Mouse (Mus musculus): ENCODE measurements around the gene Casd1. TPM values are rescaled to one million over a fixed set of nuclear protein-coding genes. Genes with fewer than 3 reads are reported as not detected.
A peak's percentile ranks its signal among the peaks of the same experiment; 100 is the strongest.

Casd1 gene
- total and polyA plus RNA-seq, 3 experiments = 13.1 to 38.2 (median 30.4) TPM

DNA sequence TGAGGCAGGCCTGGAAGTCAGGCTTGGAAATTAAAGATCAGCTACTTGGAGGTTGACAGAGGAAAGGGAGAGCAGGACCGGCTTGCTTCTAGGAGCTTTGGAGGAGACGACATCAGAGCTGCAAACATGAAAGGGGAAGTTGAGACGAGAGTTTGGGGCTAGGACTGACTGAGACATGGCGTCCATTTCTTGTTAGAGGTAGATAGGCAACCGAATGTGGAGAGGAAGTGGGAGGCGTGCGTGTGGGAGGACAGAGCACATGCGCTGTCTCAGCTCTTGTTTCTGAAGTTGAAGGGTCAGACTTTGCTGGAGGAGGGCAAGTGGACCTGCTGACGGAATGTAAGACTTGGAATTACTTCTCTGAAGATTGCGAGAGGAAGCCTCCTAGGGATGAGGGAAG lies 17.3 kb downstream of the Casd1 start:
- TF ChIP-seq JUN (IDR thresholded peaks at IDR 0.05; ENCODE audit: insufficient read depth, low read depth, low read length) (no peak), IRF4 (IDR thresholded peaks at IDR 0.05; ENCODE audit: low read depth, low read length) (no peak), TBP (conservative IDR thresholded peaks at IDR 0.05; ENCODE audit: low read depth, low read length) (no peak), POLR2AphosphoS2 (IDR thresholded peaks at IDR 0.05; ENCODE audit: low read depth, low read length) (no peak), EP300 (IDR thresholded peaks at IDR 0.05; ENCODE audit: low read length) (no peak)
- H3K4me3 ChIP-seq (replicated peaks in 1 of 3; ENCODE audit: low read depth in 2 of 3, low read length in 2 of 3, poor library complexity in 1 of 3) = no peak overlapping the region
- peaks cover 4 to 7% of the 10 kb centered on the region in 2 experiments; a peak in 3 of 4 replicates for H3K4me1 ChIP-seq (ENCODE audit: control insufficient read depth in 1 of 2, insufficient read depth in 2 of 2)
- no peaks in the 10 kb centered on the region for H3K79me2 ChIP-seq (replicated peaks; ENCODE audit: control insufficient read depth, extremely low read depth, insufficient read depth, poor library complexity, severe bottlenecking)
- H3K9me3 ChIP-seq (replicated peaks; ENCODE audit: low read length) = no peaks in the 10 kb centered on the region
- dilution Hi-C loops (cut with MboI; ENCODE audit: extremely low pct_ligation_motif_present, extremely low pct_unique_long_range_greater_than_20kb, low sequenced_read_pairs) (no loop called here), in situ Hi-C loops (cut with MboI; ENCODE audit: low pct_ligation_motif_present, low pct_unique_long_range_greater_than_20kb, low sequenced_read_pairs) (no loop called here)
- no peak overlapping the region for H3K9ac ChIP-seq (ENCODE audit: insufficient read depth, low read depth)
- no peak overlapping the region for H3K4me2 ChIP-seq (ENCODE audit: insufficient read depth, low read depth, poor library complexity, severe bottlenecking)
- no peak overlapping the region for H3K27ac ChIP-seq (ENCODE audit: insufficient read depth, low read depth)
- H3K36me3 ChIP-seq (replicated peaks in 1 of 2; ENCODE audit: control insufficient read depth in 1 of 2, insufficient read depth in 1 of 2, low read length in 1 of 2) = peaks cover 8 to 37% of the 10 kb centered on the region in 2 experiments
- DNase-seq (ENCODE audit: extremely low read depth) = peak; percentile 17
- no peaks in the 10 kb centered on the region for H3K27me3 ChIP-seq (replicated peaks)

DNA sequence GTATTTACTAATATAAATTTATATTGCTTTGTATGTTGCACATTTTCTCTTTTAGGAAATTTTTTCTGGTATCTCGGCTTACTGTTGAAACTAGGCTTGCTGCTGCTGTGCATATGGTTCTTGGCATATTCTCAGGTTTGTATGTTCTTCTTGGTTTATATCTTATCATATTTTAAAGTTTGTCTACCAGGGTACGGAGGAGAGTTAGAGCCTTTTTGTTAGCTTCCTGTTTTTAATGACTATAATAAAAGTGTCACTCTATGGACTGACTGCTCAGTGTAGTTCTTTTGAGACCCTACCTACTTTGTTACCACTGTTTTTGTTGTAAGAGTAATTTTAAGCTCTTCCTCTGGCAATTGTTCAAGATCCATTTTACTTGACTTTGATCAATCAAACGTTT lies 30.8 kb downstream of the Casd1 start:
- no peak for DNase-seq (ENCODE audit: extremely low read depth)
- Histone ChIP-seq H3K79me2 (replicated peaks; ENCODE audit: control insufficient read depth, extremely low read depth, insufficient read depth, poor library complexity, severe bottlenecking) (no peaks in the 10 kb centered on the region), H3K9ac (ENCODE audit: insufficient read depth, low read depth) (no peak overlapping the region), H3K27ac (ENCODE audit: insufficient read depth, low read depth) (no peak overlapping the region), H3K4me3 (replicated peaks in 1 of 3; ENCODE audit: low read depth in 2 of 3, low read length in 2 of 3, poor library complexity in 1 of 3) (no peak overlapping the region), H3K9me3 (replicated peaks; ENCODE audit: low read length) (no peaks in the 10 kb centered on the region), H3K4me2 (ENCODE audit: insufficient read depth, low read depth, poor library complexity, severe bottlenecking) (no peak overlapping the region), H3K4me1 (ENCODE audit: control insufficient read depth in 1 of 2, insufficient read depth in 2 of 2) (no peaks in the 10 kb centered on the region), H3K36me3 (replicated peaks in 1 of 2; ENCODE audit: control insufficient read depth in 1 of 2, insufficient read depth in 1 of 2, low read length in 1 of 2) (peaks cover 3 to 41% of the 10 kb centered on the region in 2 experiments), H3K27me3 (replicated peaks) (no peaks in the 10 kb centered on the region)
- in situ Hi-C loops (cut with MboI; ENCODE audit: low pct_ligation_motif_present, low pct_unique_long_range_greater_than_20kb, low sequenced_read_pairs) = no loop called here
- dilution Hi-C loops (cut with MboI; ENCODE audit: extremely low pct_ligation_motif_present, extremely low pct_unique_long_range_greater_than_20kb, low sequenced_read_pairs) = no loop called here
- no peak for TF ChIP-seq TCF12 (IDR thresholded peaks at IDR 0.05; ENCODE audit: low read depth, low read length)
- TF ChIP-seq IRF4 (IDR thresholded peaks at IDR 0.05; ENCODE audit: low read depth, low read length) = no peak
- no peak for TF ChIP-seq KAT2A (IDR thresholded peaks at IDR 0.05; ENCODE audit: insufficient replicate concordance, low read length)
- no peak for TF ChIP-seq MEF2A (IDR thresholded peaks at IDR 0.05; ENCODE audit: borderline replicate concordance, low read depth, low read length)
- no peak for TF ChIP-seq MAFK (IDR thresholded peaks at IDR 0.05; ENCODE audit: insufficient replicate concordance, low read length)
- TF ChIP-seq ZNF384 (IDR thresholded peaks at IDR 0.05; ENCODE audit: low read depth, low read length) = no peak
- no peak for TF ChIP-seq NELFE (IDR thresholded peaks at IDR 0.05; ENCODE audit: low read depth, low read length)
- TF ChIP-seq MAX (IDR thresholded peaks at IDR 0.05; ENCODE audit: low read length) = no peak
- TF ChIP-seq HCFC1 (IDR thresholded peaks at IDR 0.05; ENCODE audit: low read depth, low read length) = no peak
- TF ChIP-seq JUND (conservative IDR thresholded peaks at IDR 0.05; ENCODE audit: low read depth, low read length) = no peak
- TF ChIP-seq ZKSCAN1 (IDR thresholded peaks at IDR 0.05; ENCODE audit: borderline replicate concordance, low read depth, low read length) = no peak
- no peak for TF ChIP-seq MYC (IDR thresholded peaks at IDR 0.05; ENCODE audit: low read depth, low read length)
- TF ChIP-seq NRF1 (IDR thresholded peaks at IDR 0.05; ENCODE audit: low read depth, low read length) = no peak
- TF ChIP-seq USF2 (conservative IDR thresholded peaks at IDR 0.05; ENCODE audit: low read depth, low read length) = no peak
- no peak for TF ChIP-seq ZMIZ1 (IDR thresholded peaks at IDR 0.05; ENCODE audit: low read depth, low read length)
- no peak for TF ChIP-seq MAZ (IDR thresholded peaks at IDR 0.05; ENCODE audit: low read depth, low read length)
- no peak for TF ChIP-seq GABPA (IDR thresholded peaks at IDR 0.05; ENCODE audit: insufficient replicate concordance, low read depth, low read length)
- no peak for TF ChIP-seq TBP (conservative IDR thresholded peaks at IDR 0.05; ENCODE audit: low read depth, low read length)
- no peak for TF ChIP-seq SIN3A (IDR thresholded peaks at IDR 0.05; ENCODE audit: low read length)
